Mouse (Mus musculus): ENCODE measurements around the gene Mon1a.

Mon1a gene

DNA sequence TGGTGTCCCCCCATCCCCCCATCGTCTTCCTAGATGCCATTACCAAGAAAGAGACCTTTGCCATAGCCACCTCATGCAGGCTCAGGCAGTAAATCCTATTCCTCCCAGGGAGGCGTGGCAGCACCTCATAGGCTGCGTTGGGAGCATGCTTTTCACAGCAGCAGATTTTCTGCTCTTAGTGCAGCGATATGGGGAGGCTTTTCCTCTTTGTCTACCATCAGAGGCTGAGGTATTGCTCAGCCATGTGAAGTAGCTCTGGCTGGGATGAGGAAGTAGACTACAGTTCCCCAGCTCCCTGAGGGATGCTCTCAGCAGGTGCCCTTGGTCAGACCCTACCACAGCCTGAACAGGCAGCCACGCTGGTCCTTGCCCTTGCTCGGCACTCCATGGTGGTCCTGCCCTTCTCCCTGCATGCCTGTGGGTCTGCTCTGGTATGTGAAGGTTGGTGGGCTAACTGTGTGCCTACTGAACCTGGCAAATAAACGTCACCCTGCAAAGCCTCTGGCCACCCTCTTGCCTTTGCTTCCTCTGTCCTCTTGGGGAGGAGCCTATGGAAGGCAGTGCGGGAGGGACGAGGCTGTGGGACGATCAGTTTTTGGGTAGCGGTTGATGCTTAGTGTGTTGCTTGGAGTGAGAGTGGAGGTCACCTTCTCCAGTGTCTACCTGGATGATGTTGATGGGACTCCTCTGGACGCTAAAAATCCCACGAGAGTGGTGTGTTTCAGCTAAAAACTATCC is 61.4 kb downstream of the Mon1a start:
- no peak for DNase-seq (ENCODE audit: low read depth, low spot score)

DNA sequence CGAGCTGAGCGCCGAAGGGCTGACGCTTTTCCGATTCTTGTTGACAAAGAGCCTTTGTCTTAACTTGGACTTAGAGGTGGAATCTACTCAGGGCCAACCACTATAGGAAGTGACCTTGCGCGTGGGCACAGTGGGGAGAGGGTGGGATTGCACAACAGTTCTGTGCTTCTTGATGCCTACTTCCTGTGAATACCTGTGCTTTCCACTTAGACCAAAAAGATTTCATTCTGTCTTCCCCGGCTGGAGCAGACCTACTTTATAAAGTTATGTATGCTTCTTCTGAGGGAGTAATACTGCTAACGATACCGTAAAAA is 61.9 kb downstream of the Mon1a start, which contains the start of gene Traip:
Gene Traip (plus strand): TSS at position 215 of the 314 bp plus-strand sequence.
- no peak for DNase-seq (ENCODE audit: low read depth, low spot score)

DNA sequence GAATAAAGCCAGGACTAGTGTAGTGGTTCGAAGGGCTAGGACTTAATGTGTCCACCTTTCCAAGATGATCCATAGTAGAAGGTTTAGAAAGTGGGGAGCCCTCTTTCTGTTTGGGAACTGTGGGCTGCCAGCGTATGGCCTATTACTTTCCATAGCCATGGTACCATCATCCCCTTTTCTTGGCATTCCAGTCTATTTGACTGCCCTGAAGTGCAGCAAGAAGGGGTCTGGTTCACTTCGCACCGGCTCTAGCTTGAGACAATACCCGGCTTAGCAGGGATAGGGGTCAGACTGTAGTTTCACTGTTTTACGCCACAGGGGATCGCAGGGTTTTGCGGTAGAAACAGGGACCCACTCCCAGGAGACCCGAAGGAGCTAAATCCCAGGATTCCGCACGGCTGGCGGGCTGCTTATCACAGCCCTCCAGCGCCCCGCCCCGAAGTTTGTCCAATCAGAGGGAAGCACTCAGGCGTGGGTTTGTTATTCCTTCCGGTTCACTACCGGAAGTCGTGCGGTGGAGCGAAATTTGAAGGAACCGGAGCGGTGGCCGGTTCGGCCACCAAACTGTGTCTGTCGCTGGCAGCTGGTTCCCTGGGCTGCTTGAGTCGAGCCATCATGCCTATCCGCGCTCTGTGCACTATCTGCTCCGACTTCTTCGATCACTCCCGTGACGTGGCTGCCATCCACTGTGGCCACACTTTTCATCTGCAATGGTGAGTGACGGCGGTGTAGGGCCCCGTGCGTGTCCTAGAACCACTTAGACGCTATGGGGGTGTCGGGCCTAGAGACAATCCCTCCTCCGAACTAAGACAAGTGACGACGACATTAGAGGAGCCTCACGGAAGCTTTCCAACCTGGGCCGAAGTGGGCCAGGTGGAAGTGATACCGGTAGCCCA is 62.8 kb downstream of the Mon1a start:
- DNase-seq (ENCODE audit: low read depth, low spot score): peak; percentile 97

Measured in R1 (cell line).